Mouse (Mus musculus): ENCODE measurements at regions not wholly inside any gene's neighbourhood (a gene's known extent, or its start where the extent isn't known, plus 50 kb on each side); places are given as distances from the start of the nearest gene placed in this dataset.

DNA sequence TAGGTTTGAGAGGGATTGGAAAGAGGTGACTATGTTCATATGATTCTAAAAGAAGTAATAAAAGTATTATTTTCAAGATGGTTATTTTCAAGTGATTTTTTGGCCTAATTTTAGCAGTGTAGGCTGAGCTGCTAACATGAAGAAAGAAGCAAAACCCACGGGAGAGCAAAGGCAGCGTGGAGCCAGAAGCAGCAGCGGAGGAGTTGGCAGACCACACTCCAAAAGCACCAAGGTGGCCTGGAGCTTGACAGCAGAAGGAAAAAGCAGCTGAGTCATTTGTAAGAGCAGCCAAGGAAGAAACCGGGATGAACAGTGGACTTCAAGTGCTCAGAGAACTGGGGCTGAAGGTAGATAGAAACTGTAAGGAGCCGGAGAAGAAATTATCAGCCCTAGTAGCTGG, 55.9 kb downstream of the Hdgfl1 start:
- Histone ChIP-seq H3K4me3 (no peak overlapping the region), H3K27ac (no peak overlapping the region)
- DNase-seq (ENCODE audit: extremely low spot score in 1 of 2, low spot score in 2 of 2) = peak; percentile 15 to 17
- intact Hi-C loops (cut with DNase I) = loop anchor here (5.0 kb wide), 1 partner anchor 238 kb away; no protein-coding TSS in a partner anchor
- no peak for TF ChIP-seq CTCF (IDR thresholded peaks at IDR 0.05)

DNA sequence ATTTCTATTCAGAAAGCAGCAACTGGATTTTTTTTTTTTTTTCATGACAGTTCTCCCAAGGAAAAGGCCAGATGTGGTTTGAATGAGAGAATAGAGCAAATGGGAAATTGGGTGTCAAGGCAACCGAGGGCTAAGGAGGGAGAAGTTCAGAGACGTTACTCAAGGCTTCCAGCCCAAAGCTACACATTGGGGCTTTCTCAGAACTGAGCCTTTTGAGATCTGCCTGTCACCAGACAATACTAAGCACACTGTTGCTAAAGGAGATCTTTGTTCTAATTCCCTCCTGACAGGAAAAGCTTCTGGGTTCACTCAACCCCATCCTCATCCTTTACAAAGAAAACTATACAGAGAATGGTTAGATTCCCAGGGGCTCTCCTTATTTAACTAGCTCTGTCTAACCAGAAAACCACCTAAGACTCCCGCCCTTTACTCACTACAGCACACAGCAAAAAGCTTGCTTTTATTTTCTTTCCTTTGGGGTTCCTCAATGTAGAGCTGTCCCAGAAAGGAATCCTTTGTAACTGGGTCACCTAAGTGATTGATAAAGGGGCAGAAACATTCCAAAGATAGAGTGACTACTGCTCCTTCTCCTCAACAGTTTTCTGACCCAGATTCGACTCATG, 70.8 kb downstream of the Hdgfl1 start:
- no peak for DNase-seq (ENCODE audit: extremely low spot score in 1 of 2, low spot score in 2 of 2)
- H3K27ac ChIP-seq = no peak overlapping the region
- intact Hi-C loops (cut with DNase I) = no loop called here
- H3K4me3 ChIP-seq = no peak overlapping the region
- no peak for TF ChIP-seq CTCF (IDR thresholded peaks at IDR 0.05)

- Histone ChIP-seq H3K27ac (no peak overlapping the region), H3K4me3 (no peak overlapping the region)
- DNase-seq (ENCODE audit: extremely low spot score in 1 of 2, low spot score in 2 of 2) = no peak
- no peak for TF ChIP-seq CTCF (IDR thresholded peaks at IDR 0.05)
- intact Hi-C loops (cut with DNase I) = no loop called here
These were observed 110.5 kb downstream of the Hdgfl1 start for GRCm38 (mm10) chr13:26659471-26659870.

DNA sequence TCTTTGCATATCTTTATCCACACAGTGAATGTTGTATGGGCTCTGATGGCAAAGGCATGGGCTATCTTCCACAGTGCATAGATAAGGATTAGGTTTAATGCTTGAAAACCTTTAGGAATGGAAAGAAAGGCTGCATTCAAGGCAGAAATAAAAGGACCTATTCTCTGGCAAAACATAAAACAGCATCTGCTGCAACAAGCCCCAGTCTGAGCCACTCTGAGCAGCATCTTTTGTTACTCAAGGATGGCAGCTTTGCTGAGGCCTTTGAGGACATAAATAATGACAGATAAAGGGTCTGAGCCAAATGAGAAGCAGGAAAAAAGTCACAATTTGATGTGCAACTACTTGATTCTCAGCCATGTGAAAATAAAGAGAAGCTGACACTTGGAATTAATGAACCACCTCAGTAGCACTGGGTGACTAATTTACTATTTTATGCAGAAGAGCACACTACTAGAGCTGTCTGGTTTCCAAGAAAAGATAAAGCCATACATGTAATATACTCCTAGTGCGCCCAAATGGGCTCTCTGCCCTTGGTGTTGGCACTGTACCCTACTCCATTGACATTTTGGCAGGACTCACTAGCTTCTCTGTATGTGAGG, 112.9 kb downstream of the Hdgfl1 start:
- intact Hi-C loops (cut with DNase I) = no loop called here
- no peak for TF ChIP-seq CTCF (IDR thresholded peaks at IDR 0.05)
- DNase-seq (ENCODE audit: extremely low spot score in 1 of 2, low spot score in 2 of 2) = peak in 1 of 2 experiments; percentile 9
- H3K27ac ChIP-seq = no peak overlapping the region
- no peak overlapping the region for H3K4me3 ChIP-seq

Measured in left cerebral cortex, adult 2 months (tissue).